Mouse (Mus musculus) thymus, adult 2 months (tissue): ENCODE data around the gene Cfap299. TPM values are rescaled to one million over a fixed set of nuclear protein-coding genes. Genes with fewer than 3 reads are reported as not detected.

Experiments used
- DNase-seq: peaks from one replicate; pipeline ENCODE4 v3.0.0; 2021
- H3K27ac ChIP-seq: fragments of 200-500 bp; 2 replicates; pipeline ENCODE4 v1.5.1; 2012; ENCODE audit warnings: low read length, control low read depth; ENCODE audit not compliant: control insufficient read depth, insufficient read depth
- H3K27me3 ChIP-seq: fragments of 200-500 bp; 2 replicates; pipeline ENCODE4 v1.6.1; 2012; ENCODE audit warnings: mild to moderate bottlenecking, low read length, moderate library complexity, mixed read lengths; ENCODE audit not compliant: control insufficient read depth, insufficient read depth
- H3K36me3 ChIP-seq: fragments of 200-500 bp; 2 replicates; pipeline ENCODE4 v1.6.1; 2012; ENCODE audit warnings: mild to moderate bottlenecking, low read length, moderate library complexity; ENCODE audit not compliant: control insufficient read depth, insufficient read depth
- H3K4me1 ChIP-seq: fragments of 200-500 bp; replicated peaks from 2 replicates; pipeline ENCODE4 v1.6.1; 2012; ENCODE audit warnings: low read length; ENCODE audit not compliant: control insufficient read depth, insufficient read depth
- H3K4me3 ChIP-seq: fragments of 200-500 bp; 2 replicates; pipeline ENCODE4 v1.5.1; 2012; ENCODE audit warnings: mild to moderate bottlenecking, low read length, control low read depth, moderate library complexity; ENCODE audit not compliant: control insufficient read depth, insufficient read depth
- CTCF ChIP-seq: fragments of 200-500 bp; IDR thresholded peaks from 2 replicates; pipeline ENCODE4 v1.5.1; 2012; ENCODE audit warnings: mild to moderate bottlenecking, control low read depth, low read length, moderate library complexity, borderline replicate concordance; ENCODE audit not compliant: control insufficient read depth, poor library complexity, insufficient read depth; ENCODE audit errors: extremely low read depth
- POLR2A ChIP-seq: fragments of 200-500 bp; IDR thresholded peaks from 2 replicates; pipeline ENCODE4 v1.6.1; 2012; ENCODE audit warnings: mild to moderate bottlenecking, low read length, control low read depth, moderate library complexity; ENCODE audit not compliant: control insufficient read depth, poor library complexity, insufficient read depth; ENCODE audit errors: extremely low read depth
- WGBS: fragments of 180-500 bp; shearing (Covaris S2); methylation state at CpG from one replicate; pipeline ENCODE4 v1.1.7; 2018; 5-methylcytosine and 5-hydroxymethylcytosine counted together
- polyA plus RNA-seq: library from polyadenylated mRNA; depleted of rRNA; stranded (reverse); fragments of >200 nt; gene quantifications from 2 replicates; pipeline ENCODE4 v1.2.3, GENCODE M21; 2012

Gene Cfap299
- polyA plus RNA-seq, 1 experiment = not detected

DNA sequence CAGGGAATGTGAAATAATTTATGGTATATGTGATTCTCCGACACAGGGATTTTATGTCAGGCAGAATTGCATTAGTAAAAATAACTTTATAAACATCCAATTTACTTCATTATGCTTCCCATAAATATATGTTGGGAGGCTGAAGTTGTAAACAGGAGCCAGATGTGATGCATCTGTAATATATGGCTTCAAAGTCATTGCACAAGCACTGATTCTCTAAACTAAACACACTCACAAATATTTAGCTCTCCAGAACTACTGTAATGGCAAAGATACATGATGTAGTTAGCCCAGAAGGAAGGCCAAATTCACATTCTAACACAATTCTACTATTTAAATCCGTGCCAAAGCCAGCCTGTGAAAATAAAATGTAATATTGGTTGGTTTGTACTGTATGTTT is 120.8 kb downstream of the Cfap299 start:
- Histone ChIP-seq H3K27ac (no peak overlapping the region), H3K4me1 (no peaks in the 10 kb centered on the region), H3K4me3 (no peak overlapping the region), H3K36me3 (no peaks in the 10 kb centered on the region), H3K27me3 (no peaks in the 10 kb centered on the region)
- DNase-seq = no peak
- 80% methylated on average over 2 of the region's 2 CpGs for WGBS
- no peak for TF ChIP-seq POLR2A
- no peak for TF ChIP-seq CTCF

DNA sequence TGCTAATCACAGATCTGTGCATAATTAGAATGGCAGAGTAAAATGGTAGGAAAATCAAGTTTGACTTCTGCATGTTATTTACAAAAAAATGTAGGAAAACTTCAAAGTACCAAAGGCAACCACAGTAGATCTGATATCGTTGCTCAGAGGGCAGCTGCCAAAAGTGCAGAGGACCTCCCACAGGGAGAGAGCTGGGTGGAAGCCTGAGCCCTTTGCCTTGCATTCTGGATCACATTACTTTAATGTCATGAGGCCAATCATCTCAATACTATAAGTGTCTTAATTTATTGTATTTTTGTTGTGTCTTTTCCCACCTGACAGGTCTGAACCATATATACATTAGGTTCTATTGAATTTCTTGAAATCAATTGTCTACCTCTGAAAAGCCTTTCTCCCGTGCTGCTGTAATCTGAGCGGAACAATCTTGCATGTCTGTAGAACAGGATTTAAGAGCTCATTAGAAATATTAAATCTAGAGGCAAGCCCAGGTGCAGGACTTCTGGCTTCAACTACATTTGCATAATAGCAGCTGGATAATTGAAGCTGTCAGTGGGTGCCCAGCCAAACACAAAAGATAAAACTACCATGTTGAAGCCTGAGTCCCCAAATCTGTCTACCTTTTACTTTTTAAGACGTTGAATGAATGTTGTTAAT is 137.9 kb downstream of the Cfap299 start:
- Histone ChIP-seq H3K27ac (no peak overlapping the region), H3K4me3 (no peak overlapping the region), H3K4me1 (no peaks in the 10 kb centered on the region), H3K27me3 (no peaks in the 10 kb centered on the region), H3K36me3 (no peaks in the 10 kb centered on the region)
- TF ChIP-seq POLR2A (no peak), CTCF (no peak)
- no peak for DNase-seq
- WGBS = 83% methylated on average over 4 of the region's 4 CpGs

DNA sequence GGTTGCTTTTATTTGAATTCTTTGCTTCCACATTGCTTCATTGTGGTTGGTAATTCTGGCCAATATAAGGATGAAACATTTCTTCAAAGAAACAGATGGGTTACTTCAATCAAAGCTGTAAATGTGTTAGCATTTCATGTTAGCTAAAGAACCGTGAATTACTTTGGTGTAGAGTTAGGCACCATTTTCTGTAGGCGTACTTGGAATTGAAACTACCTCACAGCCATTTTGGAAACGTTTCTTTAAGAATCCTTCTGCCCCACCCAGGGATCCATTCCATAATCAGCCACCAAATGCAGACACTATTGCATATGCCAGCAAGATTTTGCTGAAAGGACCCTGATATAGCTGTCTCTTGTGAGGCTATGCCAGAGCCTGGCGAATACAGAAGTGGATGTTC is 140.9 kb downstream of the Cfap299 start:
- no peaks in the 10 kb centered on the region for H3K36me3 ChIP-seq
- TF ChIP-seq CTCF (no peak), POLR2A (no peak)
- no peaks in the 10 kb centered on the region for H3K4me1 ChIP-seq
- no peak overlapping the region for H3K4me3 ChIP-seq
- no peaks in the 10 kb centered on the region for H3K27me3 ChIP-seq
- WGBS = 84% methylated on average over 4 of the region's 4 CpGs
- no peak for DNase-seq
- no peak overlapping the region for H3K27ac ChIP-seq

DNA sequence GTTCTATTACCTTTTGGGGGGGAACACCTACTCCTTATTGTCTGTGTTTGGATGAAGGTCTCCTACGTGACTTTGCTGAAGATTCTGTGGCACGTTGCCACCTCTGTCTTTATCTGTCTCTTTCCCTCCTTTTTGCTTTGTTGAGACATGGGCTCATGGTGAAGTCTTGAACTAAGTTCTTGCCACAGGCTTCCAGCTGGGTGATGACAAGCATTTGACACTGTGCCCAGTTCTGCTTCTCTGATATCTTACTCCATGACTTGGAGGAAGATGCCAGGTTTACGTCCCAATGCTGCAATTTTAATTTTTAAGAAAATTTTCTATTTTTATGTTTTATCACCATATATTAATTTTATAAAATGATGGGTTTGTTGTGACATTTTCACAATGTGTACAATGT is 147.4 kb downstream of the Cfap299 start:
- TF ChIP-seq POLR2A (no peak), CTCF (no peak)
- no peaks in the 10 kb centered on the region for H3K27me3 ChIP-seq
- no peak overlapping the region for H3K27ac ChIP-seq
- no peak overlapping the region for H3K4me3 ChIP-seq
- DNase-seq = no peak
- 93% methylated on average over 3 of the region's 3 CpGs for WGBS
- no peaks in the 10 kb centered on the region for H3K4me1 ChIP-seq
- H3K36me3 ChIP-seq = no peaks in the 10 kb centered on the region

DNA sequence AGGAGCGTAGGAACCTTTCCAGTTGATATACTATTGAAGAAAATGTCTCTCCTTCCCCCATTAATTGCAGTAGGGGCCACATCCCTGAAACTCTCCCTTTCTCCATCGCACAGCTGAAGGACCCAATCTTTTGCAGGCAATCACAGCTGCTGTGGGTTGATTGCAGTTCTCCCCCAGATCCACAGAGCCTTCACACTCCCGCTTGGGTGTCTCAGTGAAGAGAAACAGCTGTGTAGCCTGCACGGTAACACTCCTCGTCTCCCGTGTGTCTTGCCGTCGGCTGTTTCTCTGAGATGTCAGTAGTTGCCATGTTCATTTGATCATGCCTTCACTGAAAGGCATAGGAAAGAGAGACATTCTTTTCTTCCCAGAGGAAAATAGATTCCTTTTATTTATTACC is 148.2 kb downstream of the Cfap299 start:
- TF ChIP-seq CTCF (no peak), POLR2A (no peak)
- Histone ChIP-seq H3K4me3 (no peak overlapping the region), H3K27ac (no peak overlapping the region), H3K36me3 (no peaks in the 10 kb centered on the region), H3K27me3 (no peaks in the 10 kb centered on the region), H3K4me1 (no peaks in the 10 kb centered on the region)
- 91% methylated on average over 8 of the region's 8 CpGs for WGBS
- no peak for DNase-seq

DNA sequence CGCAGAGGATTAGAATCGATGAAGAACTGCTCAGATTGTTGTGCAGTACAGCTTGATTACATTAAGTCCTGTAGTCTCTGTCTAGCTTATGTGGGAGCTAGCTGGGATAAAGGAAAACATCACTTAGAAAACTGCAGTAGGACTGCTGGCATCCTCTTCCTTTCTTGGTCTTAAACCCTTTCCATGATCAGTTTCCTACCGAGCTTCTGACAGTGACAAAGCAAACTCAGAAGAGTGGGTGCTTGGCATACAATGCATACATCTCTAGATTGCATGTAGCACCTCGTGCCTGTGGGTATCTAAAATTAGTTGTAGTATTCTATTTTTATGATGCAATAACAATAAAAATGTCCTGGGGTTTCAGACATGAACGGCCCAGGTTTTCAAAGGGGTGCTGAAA is 154.4 kb downstream of the Cfap299 start:
- no peak overlapping the region for H3K27ac ChIP-seq
- no peak for DNase-seq
- no peaks in the 10 kb centered on the region for H3K36me3 ChIP-seq
- WGBS = 78% methylated on average over 5 of the region's 5 CpGs
- TF ChIP-seq POLR2A (no peak), CTCF (no peak)
- no peaks in the 10 kb centered on the region for H3K4me1 ChIP-seq
- H3K4me3 ChIP-seq = no peak overlapping the region
- H3K27me3 ChIP-seq = no peaks in the 10 kb centered on the region

DNA sequence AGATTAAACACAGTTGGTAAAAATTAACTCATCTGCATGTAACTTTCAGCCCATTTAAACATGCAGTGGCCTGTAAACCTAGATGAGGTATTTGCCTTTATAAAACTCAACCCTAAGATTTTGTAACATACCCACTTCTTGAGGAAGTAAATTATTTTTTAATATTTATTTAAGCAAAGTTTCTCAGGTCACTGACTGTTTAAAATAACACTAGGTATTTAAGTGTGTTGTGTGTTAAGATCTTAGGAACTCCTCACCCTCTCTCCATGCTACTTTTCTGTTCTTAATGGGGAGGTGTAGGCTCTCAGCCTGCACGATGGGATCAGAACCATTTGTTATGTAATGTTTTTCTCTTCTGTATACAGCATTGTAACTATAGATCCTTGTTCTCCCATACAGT is 156.1 kb downstream of the Cfap299 start:
- no peak for DNase-seq
- no peak overlapping the region for H3K4me3 ChIP-seq
- no peak for TF ChIP-seq POLR2A
- no peak for TF ChIP-seq CTCF
- no peak overlapping the region for H3K27ac ChIP-seq
- WGBS = 86% methylated on average over 1 of the region's 1 CpGs
- H3K36me3 ChIP-seq = no peaks in the 10 kb centered on the region
- no peaks in the 10 kb centered on the region for H3K27me3 ChIP-seq
- no peaks in the 10 kb centered on the region for H3K4me1 ChIP-seq
